Mouse (Mus musculus) effector memory CD4-positive, alpha-beta T cell, adult 7 months (primary cell): ENCODE data around the gene Aldh8a1. TPM values are rescaled to one million over a fixed set of nuclear protein-coding genes. Genes with fewer than 3 reads are reported as not detected.

Source experiments
- polyA plus RNA-seq: library from polyadenylated mRNA; unstranded; fragments of 100-300 nt; shearing (Covaris generic); gene quantifications from one replicate; pipeline ENCODE4 v1.2.1, GENCODE M21; 2017

Gene Aldh8a1
- polyA plus RNA-seq: 0.48 TPM

DNA sequence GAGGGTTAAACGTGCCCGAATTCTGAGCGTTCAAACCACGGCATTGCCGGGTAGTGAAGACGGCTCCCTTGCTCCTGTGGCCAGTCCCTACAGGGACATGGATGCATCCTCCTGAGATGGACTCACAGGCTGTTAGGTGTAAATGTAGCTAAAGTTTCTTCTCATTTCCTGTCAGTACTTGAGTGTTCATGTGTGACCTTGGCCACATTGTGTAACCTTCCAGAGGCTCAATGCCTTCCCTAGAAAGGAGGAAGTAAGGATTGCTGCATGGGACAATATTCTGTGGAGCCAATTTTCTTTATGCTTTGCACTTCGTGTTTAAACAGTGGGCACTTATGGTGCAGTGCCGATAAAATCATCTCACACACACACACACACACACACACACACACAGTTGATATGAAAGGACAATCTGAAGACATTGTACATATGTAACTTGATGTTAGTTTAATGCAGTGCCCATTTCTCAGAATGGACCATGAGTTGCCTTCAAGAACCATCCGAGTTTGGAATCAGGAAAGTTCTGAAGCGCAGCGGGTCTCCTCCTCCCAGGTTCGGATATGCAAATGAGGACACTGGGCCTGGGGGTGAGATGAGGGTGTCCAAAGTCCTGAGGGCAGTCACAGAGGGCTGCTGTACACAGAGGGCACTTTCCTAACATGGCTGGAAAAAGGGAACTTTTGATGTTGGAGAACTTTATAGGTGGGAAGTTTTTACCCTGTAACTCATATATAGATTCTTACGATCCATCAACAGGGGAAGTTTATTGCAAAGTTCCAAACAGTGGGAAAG lies at the start of gene Aldh8a1:
TSS of gene Aldh8a1 (plus strand) at position 610 of the 792 bp plus-strand sequence.

Other genes starting within 250 kb of the Aldh8a1 start
- gene Myb, start 216.3 kb upstream of the Aldh8a1 start, polyA plus RNA-seq: 34.1 TPM
- 142 TPM for gene Hbs1l, start 81.3 kb upstream of the Aldh8a1 start, polyA plus RNA-seq
- not detected for gene 1700020N01Rik, start 215.9 kb downstream of the Aldh8a1 start, polyA plus RNA-seq